Mouse (Mus musculus) embryonic fibroblast, embryonic 13.5 days (primary cell): ENCODE results near the gene Ccdc30.

Source experiments
- CTCF ChIP-seq: IDR thresholded peaks from 2 replicates; pipeline ENCODE4 v1.5.1; 2011; ENCODE audit warnings: mild to moderate bottlenecking, control low read depth, low read length, moderate library complexity, borderline replicate concordance; ENCODE audit not compliant: insufficient read depth
- POLR2A ChIP-seq: IDR thresholded peaks from 2 replicates; pipeline ENCODE4 v1.6.1; 2011; ENCODE audit warnings: low read depth, mild to moderate bottlenecking, control low read depth, low read length, moderate library complexity

- TF ChIP-seq POLR2A (no peak), CTCF (no peak)
Measured at GRCm38 (mm10) chr4:119362231-119362630, 53.1 kb downstream of the Ccdc30 start.
